Mouse (Mus musculus): ENCODE measurements at regions not wholly inside any gene's neighbourhood (a gene's known extent, or its start where the extent isn't known, plus 50 kb on each side); places are given as distances from the start of the nearest gene placed in this dataset.

- no peak for TF ChIP-seq GATA1 (IDR thresholded peaks at IDR 0.05; ENCODE audit: low read length)
- TF ChIP-seq TAL1 (IDR thresholded peaks at IDR 0.05; ENCODE audit: low read length), result no peak
Observed at GRCm38 (mm10) chr17:13488608-13489324, 134.4 kb downstream of the Tcp10c start.

All from erythroblast, embryonic 14.5 days (primary cell).